Mouse (Mus musculus) lung, postnatal 0 days (tissue): ENCODE results near the gene Txk.

Source experiments
- CTCF ChIP-seq: IDR thresholded peaks from 2 replicates; pipeline ENCODE4 v1.5.1; 2016; ENCODE audit warnings: antibody characterized with exemption, mild to moderate bottlenecking
- EP300 ChIP-seq: IDR thresholded peaks from 2 replicates; pipeline ENCODE4 v1.6.1; 2016; ENCODE audit warnings: antibody characterized with exemption, mild to moderate bottlenecking, control low read depth

GRCm38 (mm10) chr5:72755941-72756340 lies 3.4 kb upstream of the Txk start:
- TF ChIP-seq CTCF (no peak), EP300 (no peak)
